Mouse (Mus musculus) megakaryocyte-erythroid progenitor cell, adult 5-6 weeks (primary cell): ENCODE data around the gene Tac4. TPM values are rescaled to one million over a fixed set of nuclear protein-coding genes. Genes with fewer than 3 reads are reported as not detected.

Experiments used
- ATAC-seq: replicated peaks from 2 replicates; pipeline ENCODE4 v1.8.0; 2016; ENCODE audit warnings: mild to moderate bottlenecking, inconsistent platforms; ENCODE audit not compliant: severe bottlenecking, poor library complexity, low FRiP score, low TSS enrichment
- total RNA-seq, 2 experiments: library from RNA; stranded (forward) in 1 of 2; stranded (reverse) in 1 of 2; fragments of 200-1000, 215-1000 nt in 1 of 2; fragments of >200 nt in 1 of 2; fragmentation: Nextera tagmentation in 1 of 2; gene quantifications; 2 replicates each; pipeline ENCODE4 v1.2.3; 2014 to 2017

Tac4 gene
- total RNA-seq, 2 experiments from 2014 or later = not detected

DNA sequence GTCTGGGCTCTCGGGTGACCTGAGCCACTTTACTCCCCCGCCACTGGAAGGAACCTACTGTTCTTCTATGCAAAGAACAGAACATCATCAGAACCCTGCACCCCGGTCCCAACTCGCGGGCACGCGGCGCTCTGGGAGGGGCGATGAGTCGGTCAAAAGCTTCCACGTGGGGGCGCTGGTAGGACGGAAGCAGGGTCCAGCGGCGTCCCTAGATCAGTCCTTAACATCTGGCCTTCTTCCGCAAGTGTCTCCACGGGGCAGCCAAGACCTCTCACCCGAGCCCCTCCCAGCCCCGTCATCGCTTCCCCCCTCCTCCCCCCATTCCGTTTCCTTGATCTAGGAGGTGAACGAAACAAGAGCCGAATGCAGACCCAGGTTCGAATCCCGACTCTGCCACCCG, 2.8 kb upstream of the Tac4 start:
- ATAC-seq = peak; percentile 54

DNA sequence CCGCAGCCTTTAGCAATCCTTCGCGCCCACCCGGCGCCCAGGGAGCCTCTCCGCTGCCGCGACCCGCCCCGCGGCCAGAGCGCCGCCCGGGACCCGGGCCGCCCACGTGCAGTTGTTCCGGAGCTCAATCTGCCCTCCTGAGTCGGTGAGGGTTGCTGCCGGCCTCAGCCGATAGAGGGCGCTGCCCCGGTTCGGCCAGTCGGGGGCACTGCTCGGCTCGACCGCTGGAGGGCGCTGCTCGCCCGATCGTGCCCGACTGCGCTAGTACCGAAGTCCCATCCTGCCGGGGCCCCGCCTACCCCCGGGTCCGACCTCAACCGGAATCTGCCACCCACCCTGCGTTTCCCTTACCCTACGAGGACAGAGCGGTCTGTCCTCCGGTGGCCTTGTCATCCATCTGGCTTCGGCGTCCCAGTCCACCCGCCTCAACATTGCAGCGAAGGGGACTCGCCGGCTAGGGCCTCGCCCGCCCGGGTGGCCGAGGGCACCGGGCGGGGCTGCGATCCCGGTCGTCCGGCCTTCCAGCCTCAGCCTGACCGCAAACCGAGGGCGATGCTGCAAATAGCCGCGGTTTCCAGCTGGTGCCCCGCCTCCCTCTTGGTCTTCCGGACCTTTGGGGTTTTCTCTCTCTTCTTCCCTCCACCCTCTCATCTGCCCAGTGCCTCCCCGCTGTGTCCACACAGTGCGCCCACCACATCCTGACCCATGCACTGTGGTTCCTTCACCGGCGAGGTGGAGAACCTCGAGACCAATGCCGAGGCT, 2.1 kb upstream of the Tac4 start:
- peak; percentile 56 for ATAC-seq

DNA sequence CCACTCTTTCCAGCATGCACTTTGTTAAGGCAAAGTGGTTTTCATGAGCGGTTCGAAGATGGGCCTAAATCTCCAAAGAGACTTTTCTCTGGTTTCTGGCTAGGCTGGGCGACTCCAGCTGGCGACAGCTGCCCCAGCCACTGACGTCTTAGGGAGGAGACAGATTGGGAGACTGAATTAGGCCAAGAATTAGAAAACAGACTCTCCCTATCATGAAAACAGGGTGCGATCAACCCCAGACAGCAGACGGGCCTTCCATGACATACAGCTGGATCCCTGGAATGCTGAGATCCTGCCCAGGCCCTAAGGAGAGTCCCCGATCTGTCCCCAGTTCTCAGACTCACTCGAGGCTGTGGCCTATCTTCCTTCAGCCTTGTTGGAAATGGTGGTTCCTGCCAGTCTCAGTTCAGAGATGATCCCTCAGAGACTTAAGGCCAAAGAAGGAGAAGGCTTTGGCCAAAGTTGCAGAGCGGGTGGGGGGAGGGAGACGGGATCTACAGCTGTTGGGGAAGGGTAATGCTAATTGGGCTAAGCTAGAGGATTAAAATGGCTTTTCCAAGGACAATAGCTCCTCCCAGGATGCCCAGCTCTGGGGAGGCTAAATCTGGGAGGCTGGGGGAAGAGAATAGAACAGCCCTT, 2.6 kb downstream of the Tac4 start:
- ATAC-seq = no peak

DNA sequence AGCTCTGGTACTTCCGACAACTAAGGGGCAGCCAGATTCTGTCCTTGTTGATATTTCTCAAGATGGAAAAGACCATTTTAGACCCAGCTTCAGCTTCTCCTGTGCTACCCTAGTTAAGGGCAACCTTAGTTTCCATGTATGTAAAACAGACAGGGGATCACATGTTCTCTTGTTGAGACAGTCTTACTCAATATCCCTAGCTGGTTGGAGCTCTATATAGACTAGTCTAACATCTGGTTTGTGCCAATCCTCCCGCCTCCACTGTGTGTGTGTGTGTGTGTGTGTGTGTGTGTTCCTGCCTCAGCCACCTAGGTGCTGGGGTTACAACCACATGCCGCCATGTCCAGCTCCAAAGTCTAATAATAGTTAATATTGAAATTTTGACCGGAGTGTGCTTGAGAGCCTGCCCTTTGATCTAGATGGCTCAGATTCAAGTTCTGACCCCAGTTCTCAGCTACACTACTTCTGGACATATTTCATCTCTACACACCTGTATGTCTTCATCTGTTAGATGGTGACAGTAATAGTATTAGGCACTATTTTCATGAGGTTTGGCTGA, 3.2 kb downstream of the Tac4 start:
- no peak for ATAC-seq

DNA sequence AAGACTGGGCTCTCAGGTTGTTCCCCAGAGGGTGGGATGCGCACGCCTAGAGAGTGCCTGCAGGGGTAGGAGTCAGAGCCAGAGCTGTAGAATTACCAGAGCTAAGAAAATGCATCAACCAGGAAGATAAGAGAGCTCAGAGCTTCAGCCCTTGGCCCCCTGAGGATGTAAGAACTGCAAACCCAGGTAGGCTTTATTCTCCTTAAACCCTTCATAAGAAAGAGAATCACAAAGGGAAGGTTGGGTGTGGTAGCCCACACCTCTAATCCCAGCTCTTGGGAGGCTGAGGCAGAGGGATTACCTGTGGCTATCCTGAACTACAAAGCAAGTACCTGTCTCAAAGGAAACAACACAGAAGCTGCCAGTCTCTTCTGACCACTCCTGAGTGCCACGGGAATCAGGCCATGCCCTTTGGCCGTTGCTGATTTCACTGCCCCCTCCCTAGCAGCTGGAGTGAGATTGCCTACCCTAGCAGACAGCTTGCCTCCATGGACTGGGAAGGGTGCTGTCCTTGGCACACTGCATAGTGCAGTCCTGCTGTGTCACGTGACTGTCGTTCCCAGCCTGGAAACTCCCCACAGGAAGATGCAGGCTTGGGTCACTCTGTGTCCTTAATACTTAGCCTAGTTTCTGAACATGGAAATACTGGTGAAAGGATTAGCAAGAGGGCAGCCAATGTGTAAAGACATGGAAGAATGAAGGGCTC, 5.4 kb downstream of the Tac4 start:
- ATAC-seq = no peak

DNA sequence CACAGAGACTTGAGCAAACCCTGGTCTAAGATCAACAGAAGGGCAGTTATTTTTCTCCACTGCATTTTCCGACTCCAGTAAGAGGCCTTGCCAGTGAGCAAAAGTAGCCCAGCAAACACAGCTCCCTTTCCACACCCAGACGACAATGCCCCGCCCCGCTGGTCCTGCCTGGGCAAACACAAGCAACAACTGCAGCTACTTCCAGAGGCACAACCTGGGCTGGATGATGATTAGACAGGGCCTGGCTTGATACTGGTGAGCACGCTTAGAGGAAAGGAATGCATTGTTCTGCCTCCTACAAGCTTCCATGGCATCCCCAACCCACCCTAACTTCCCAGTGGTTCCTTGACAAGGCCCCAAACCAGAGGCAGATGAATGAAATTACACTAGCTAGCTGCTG, 12.3 kb downstream of the Tac4 start:
- ATAC-seq = no peak

DNA sequence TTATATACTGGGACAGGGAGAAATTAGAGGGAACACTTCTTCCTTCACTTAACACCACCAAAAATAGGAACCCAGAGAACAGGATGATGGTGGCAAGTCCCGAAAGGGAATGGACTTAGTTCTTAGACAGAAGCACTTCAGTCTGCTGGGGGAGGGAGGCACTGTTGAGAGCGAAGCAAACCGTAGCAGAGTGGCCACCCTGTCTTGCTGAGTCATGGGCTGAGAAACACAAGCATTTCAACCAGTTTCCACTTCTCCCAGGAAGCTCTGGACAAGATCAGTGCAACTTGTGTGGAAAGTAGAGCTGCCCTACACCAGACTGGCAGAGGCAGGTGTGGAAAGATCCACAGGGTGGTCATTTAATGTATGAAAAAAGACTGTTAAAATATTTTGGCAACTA, 13.3 kb downstream of the Tac4 start:
- ATAC-seq = no peak

DNA sequence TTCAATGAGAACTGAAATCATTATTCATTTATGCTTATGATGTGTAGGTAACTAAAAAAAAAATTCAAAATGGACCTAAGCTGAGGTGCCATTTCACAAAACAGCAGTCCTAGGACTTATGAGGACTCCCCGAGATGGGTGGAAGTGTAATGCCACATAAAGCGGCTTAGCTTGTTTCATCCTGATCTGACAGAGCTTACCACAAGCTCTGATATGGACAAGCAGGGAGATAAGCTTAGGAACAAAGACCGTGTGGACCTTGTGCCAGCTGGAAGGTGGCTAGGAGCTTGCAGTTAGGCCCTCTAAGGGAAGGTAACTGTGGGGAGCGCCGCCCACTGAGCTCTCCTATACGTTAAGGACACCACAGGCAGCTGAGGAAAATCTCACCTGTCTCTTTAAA, 14.7 kb downstream of the Tac4 start:
- ATAC-seq = no peak

DNA sequence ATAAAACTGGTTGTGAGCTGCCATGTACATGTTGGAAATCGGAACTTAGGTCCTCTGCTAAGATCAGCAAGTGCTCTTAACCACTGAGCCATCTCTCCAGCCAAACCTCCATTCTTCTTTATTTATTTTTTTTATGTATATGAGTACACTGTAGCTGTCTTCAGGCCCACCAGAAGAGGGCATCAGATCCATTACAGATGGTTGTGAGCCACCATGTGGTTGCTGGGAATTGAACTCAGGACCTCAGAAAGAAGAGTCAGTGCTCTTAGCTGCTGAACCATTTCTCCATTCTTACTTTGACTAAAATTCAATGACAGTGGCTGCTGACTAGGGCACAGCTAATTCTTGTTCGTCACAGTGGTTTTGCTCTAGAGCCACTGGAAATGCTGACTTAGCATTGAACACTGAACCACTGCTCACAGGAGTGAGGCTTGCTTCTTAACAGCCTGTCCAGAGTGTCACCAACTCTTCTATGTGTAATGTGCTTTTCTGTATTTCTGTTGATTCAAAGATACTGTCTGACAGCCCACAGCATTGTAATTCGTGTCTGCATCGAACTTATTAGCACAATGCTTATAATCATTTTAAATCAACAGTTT, 17.8 kb downstream of the Tac4 start:
- no peak for ATAC-seq

DNA sequence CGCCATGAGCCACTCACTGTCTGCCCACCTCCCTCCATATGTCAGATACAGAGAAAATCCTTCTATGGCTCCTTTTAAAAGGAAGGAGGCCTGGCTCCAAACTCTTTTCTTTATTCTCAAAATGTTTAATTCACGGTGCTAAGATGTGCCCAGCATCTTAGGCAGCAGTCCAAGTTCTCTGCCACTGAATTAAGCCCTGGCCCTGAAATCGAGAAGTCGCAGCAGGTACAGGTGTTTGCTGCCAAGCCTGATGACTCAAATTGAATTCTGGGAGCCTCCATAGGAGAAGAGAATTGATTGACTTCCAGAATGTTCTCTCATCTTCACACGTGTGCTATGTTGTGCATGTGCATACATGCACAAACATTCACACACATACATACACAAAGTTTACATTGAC, 21.0 kb downstream of the Tac4 start:
- no peak for ATAC-seq

DNA sequence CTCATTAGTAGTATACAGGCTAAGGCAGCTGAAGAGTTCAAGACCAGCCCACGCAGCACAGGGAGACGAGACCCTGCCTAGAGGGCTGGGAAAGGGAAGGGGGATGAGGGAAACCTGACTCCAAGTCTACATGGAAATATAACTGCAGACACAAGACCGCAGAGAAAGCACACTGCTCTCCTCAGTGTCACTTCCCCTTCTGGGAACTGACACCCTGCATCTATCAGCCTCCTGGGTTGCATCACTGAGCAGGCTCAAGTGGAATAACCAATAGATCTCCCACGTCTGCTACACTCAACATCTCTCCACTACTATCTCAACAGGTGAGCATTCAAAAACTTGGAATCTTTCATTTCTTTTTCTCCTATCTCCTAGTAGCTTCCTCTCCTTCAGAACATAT, 30.7 kb downstream of the Tac4 start:
- no peak for ATAC-seq

DNA sequence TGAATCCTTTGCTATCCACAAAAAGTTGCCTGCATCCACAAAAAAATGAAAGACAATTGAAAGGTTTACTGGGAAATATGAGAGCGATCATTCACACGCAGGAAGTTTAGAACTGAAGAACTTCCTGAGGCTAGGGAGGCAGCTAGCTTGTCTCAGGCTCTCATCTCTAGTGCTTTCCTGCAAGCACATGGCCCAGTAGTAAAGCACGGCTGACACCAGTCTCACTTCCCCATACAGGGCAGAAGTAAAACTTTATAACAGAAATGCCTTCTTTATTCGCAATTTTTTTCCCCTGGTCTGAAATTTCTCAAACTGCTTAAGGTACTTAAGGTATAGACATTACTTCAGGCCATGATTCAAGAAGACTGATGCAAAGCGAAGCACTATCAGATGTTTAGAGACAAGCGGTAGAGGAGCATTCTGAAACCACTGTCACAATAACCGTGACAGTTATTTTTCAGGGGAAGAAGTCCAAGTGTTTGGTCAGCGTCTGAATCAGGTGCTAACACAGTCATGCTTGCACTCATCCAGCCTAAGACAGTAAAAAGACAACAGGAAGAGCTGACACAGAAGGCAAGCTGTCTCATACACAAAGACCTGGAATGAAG, 31.8 kb downstream of the Tac4 start:
- no peak for ATAC-seq

DNA sequence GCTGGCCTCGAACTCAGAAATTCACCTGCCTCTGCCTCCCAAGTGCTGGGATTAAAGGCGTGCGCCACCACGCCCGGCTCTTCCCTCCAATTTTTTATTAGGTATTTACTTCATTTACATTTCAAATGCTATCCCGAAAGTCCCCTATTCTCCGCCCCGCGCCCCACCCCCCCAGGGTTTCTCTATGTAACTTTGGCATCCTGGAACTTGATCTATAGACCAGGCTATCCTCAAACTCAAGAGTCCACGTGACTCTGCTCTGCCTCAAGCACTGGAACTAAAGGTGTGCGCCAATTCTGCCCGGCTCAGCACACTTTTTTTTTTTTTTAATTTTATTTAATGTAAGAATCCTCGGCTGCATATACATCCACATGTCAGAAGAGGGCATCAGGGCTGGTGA, 34.4 kb downstream of the Tac4 start:
- ATAC-seq = no peak

DNA sequence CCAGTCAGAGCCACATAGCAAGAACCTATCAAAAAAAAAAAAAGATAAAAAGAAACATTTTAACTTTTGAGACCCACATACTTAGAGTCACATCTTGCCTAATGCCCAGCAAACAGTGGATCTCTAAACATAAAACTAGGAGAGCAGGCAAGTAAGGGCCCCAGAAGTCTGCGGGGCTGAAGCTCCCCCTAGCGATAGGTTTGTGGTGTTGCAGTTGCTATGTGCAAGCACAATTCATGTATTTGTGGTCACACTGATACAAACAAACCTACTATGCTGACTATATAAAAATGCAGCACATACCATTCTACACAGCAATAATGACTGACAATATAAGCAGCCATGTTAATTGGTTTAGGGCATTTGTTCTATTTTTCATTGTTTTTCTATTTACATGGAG, 36.8 kb downstream of the Tac4 start:
- ATAC-seq = peak; percentile 82

DNA sequence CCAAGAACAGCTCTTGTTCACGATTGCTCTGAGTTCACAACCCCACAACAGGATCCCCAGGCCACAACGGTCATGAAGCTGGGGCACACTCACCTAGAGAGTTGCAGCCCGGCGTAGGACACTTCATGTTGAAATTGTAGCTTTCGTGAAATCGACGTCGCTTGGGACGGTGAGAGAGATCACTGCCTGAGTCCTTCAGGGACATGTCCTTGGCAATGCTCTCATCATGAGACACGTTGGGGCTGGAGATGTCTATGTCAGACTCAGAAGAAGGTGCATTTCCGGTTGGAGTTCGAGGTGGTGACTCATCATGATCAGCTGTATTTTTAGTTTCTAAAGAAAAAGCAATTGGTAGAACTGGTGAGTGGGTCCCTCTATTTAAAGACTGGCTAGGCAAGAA, 38.6 kb downstream of the Tac4 start:
- no peak for ATAC-seq

DNA sequence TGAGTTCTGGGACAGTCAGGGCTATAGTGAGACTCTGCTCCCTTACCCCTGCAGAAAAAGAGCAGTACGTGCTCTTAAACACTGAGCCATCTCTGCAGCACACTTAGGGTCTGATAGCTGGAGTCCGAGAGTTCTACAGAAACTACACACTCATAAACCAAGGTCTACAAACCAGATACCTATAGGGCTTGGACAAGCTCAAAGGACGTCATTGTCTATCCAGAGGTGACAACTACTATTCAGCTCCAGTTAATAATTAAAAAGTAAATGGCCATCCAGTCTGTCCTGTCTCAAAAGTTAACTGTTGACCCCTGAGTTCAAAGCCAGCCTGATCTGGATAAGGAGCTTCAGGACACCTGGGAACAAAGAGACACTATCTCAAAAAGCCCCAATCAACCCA, 40.4 kb downstream of the Tac4 start:
- ATAC-seq = no peak

DNA sequence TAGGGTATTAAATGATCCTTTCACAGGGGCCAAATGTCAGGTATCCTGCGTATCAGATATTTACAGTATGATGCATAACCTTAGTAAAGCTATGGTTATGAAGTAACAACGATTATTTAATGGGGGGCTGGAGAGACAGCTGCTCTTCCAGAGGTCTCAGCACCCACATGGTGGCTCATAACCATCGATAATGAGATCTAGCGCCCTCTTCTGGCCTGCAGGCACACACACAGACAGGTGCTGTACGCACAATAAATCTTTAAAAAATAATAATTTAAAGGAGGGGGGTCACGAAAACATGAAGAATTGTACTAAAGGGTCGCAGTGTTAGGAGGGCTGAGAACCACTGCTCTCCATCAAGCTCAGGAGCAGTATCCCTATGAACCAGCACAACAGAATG, 44.3 kb downstream of the Tac4 start:
- no peak for ATAC-seq

DNA sequence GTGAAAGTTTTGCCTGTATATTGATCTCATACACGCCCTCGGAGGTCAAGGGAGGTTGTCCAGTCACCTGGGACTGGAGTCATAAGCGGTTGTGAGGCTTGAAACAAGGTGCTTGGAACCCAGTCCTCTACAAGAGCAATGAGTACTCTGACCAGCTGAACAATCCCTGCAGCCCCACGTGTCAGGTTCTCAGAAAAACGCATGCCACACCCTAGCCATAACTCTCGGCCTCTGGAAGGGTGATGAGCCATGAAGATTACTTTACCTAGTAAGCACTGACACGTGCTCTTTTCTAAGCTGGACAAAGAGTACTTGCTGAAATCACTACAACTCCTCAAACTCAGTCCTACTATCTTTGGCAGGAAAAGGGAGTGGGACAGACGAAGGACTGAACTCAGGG, 46.2 kb downstream of the Tac4 start:
- no peak for ATAC-seq

DNA sequence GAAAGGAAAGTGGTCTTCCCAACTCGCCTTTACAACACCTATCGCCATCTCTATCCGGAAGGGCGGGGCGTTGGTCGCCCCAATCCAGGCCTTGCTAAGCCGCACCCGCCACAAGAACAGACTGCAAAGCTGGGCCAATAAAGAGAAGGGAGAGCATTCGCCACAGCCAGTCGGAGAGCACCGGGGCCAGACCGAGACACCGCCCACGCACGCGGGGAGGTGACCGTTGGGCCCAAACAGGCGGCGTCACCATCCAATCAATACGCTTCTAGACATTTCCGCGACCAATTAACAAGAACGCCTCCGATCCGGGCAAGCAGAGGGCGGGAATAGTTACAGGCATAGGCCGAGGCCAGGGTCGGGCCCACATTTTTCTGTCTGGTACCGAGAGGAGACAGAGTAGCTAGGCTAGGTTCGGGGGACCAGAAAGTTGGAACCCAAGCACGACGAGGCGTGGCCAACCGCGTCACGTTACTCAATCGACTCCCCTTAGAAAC, 48.2 kb downstream of the Tac4 start:
- ATAC-seq = peak; percentile 97
